Mouse (Mus musculus): ENCODE measurements around the gene Ube2j1. TPM values are rescaled to one million over a fixed set of nuclear protein-coding genes. Genes with fewer than 3 reads are reported as not detected.

Gene Ube2j1
- polyA plus RNA-seq, 1 experiment from 2014 or later: 78.3 TPM

DNA sequence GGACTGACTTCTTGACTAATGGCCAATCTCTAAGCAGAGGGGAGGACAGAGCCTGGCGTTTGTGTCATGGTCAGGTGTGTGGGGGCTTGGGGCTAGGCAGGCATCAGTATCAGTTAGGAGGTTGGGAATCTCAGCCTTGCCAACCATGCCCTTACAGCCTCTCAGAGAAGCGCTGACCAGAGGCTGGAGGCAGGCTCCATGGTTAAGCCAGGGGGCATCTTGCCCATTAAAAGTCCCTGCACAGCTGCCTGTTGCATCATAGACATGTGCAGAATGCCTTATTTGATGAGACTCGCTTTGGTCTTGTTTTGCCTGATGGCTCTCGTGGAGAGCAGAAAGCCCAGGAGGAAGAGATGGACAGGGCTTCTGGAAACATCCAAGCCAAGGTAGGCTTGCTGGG, 31.8 kb downstream of the Ube2j1 start, which contains the start of gene Gabrr2:
TSS of gene Gabrr2 (plus strand) at position 19 of the 400 bp plus-strand sequence.
- no peaks in the 10 kb centered on the region for H3K27me3 ChIP-seq (ENCODE audit: control insufficient read depth, insufficient read depth, low read length)
- H3K9ac ChIP-seq: no peak within 1 kb of the TSS
- H3K4me1 ChIP-seq (replicated peaks; ENCODE audit: control insufficient read depth, insufficient read depth, low read length): no peaks in the 10 kb centered on the region
- H3K36me3 ChIP-seq (replicated peaks; ENCODE audit: control insufficient read depth, insufficient read depth): no peaks in the 10 kb centered on the region
- 90% methylated on average over 4 of the region's 4 CpGs for WGBS
- DNase-seq (ENCODE audit: low spot score) (no peak), ATAC-seq (ENCODE audit: low FRiP score) (no peak)
- H3K9me3 ChIP-seq (ENCODE audit: control insufficient read depth, low read length): no peaks in the 10 kb centered on the region
- no peak within 1 kb of the TSS for H3K4me3 ChIP-seq (replicated peaks; ENCODE audit: low read length)
- no peak within 1 kb of the TSS for H3K4me2 ChIP-seq (replicated peaks)
- no peak within 1 kb of the TSS for H3K27ac ChIP-seq

DNA sequence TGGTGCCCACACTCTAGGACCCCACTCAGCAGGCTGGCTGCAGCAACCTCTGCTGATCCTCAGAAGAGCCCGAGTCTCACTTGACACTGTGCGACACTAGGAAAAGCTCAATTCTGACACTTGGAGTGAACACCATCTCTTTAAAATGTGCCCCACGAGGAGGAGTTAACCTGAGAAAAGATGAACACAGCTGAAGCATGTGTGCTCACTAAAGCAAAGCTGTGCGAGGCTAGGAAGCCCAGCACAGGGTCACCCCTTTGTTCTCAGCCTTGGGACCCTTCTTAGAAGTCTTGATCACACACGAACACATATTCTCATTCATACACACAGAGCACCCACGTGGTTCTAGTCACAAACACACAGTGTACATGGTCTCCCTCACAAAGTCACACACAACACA, 33.8 kb downstream of the Ube2j1 start:
- no peak overlapping the region for H3K9ac ChIP-seq
- no peak for ATAC-seq (ENCODE audit: low FRiP score)
- WGBS: 84% methylated on average over 6 of the region's 6 CpGs

DNA sequence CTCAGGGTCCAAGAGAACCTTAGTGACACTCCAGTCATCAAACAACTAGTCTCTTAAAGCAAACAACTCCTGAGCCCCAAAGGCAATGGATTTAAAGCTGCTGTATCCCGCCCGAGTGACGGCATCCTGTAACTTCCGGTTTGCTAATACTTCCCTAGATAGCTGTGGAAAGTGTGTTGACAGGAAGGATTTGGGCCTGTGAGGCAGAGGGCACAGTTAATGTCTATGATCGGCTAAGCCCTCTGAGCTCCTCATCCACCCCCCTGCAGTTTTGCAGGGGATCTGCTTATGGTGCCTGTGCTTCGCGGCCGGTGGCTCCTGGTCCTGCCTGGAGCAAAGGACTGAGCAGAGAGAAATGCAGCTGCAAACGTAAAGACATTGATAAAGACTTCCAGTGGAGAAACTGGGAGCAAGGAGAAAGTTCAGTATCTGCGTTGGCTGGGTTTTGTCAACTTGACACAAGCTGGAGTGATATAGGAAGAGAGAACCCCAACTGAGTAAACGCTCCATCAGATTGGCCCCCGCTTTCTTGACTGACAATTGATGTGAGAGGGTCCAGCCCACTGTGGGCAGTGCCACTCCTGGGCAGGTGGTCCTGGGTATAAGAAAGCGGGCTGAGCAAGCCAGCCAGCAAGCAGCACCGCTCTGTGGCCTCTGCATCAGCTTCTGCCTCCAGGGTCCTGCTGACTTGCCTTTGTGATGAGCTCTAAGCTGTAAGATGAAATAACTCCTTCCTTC, 35.2 kb downstream of the Ube2j1 start:
- ATAC-seq (ENCODE audit: low FRiP score): no peak
- H3K4me3 ChIP-seq (replicated peaks; ENCODE audit: low read length): no peak overlapping the region
- H3K36me3 ChIP-seq (replicated peaks; ENCODE audit: control insufficient read depth, insufficient read depth): no peaks in the 10 kb centered on the region
- H3K9me3 ChIP-seq (ENCODE audit: control insufficient read depth, low read length): no peaks in the 10 kb centered on the region
- no peak overlapping the region for H3K27ac ChIP-seq
- DNase-seq (ENCODE audit: low spot score): no peak
- H3K4me2 ChIP-seq (replicated peaks): no peak overlapping the region
- no peak overlapping the region for H3K9ac ChIP-seq
- no peaks in the 10 kb centered on the region for H3K27me3 ChIP-seq (ENCODE audit: control insufficient read depth, insufficient read depth, low read length)
- no peaks in the 10 kb centered on the region for H3K4me1 ChIP-seq (replicated peaks; ENCODE audit: control insufficient read depth, insufficient read depth, low read length)
- 76% methylated on average over 14 of the region's 14 CpGs for WGBS

More for the DNA sequence above, 33.8 kb downstream of the Ube2j1 start:
- Histone ChIP-seq H3K4me3 (replicated peaks; ENCODE audit: low read length) (no peak overlapping the region), H3K36me3 (replicated peaks; ENCODE audit: control insufficient read depth, insufficient read depth) (no peaks in the 10 kb centered on the region), H3K4me1 (replicated peaks; ENCODE audit: control insufficient read depth, insufficient read depth, low read length) (no peaks in the 10 kb centered on the region), H3K4me2 (replicated peaks) (no peak overlapping the region), H3K27me3 (ENCODE audit: control insufficient read depth, insufficient read depth, low read length) (no peaks in the 10 kb centered on the region), H3K9me3 (ENCODE audit: control insufficient read depth, low read length) (no peaks in the 10 kb centered on the region), H3K27ac (no peak overlapping the region)
- no peak for DNase-seq (ENCODE audit: low spot score)

DNA sequence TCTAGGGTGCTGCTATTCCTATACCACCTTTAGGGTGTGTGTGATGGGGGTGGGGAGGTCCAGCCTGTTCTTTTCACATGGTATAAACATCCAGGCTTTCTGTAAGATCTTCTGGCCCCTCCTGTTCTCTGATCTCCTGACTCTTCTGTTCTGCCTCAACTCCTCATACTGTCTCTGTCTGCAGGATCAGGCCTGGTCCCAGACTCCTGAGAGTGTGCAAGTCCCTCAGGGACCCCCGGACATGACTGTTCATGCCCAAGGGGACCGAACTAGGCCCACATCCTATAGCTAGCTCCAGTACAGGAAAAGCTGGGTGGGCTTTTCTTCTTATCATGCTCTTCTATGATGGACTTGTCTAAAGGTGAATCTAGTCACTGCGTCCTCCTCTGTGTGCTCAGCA, 36.1 kb downstream of the Ube2j1 start:
- 92% methylated on average over 3 of the region's 3 CpGs for WGBS
- Histone ChIP-seq H3K36me3 (replicated peaks; ENCODE audit: control insufficient read depth, insufficient read depth) (no peaks in the 10 kb centered on the region), H3K4me2 (replicated peaks) (no peak overlapping the region), H3K27ac (no peak overlapping the region), H3K9me3 (ENCODE audit: control insufficient read depth, low read length) (no peaks in the 10 kb centered on the region), H3K4me3 (replicated peaks; ENCODE audit: low read length) (no peak overlapping the region), H3K9ac (no peak overlapping the region), H3K4me1 (replicated peaks; ENCODE audit: control insufficient read depth, insufficient read depth, low read length) (no peaks in the 10 kb centered on the region), H3K27me3 (ENCODE audit: control insufficient read depth, insufficient read depth, low read length) (no peaks in the 10 kb centered on the region)
- DNase-seq (ENCODE audit: low spot score): no peak
- ATAC-seq (ENCODE audit: low FRiP score): no peak

DNA sequence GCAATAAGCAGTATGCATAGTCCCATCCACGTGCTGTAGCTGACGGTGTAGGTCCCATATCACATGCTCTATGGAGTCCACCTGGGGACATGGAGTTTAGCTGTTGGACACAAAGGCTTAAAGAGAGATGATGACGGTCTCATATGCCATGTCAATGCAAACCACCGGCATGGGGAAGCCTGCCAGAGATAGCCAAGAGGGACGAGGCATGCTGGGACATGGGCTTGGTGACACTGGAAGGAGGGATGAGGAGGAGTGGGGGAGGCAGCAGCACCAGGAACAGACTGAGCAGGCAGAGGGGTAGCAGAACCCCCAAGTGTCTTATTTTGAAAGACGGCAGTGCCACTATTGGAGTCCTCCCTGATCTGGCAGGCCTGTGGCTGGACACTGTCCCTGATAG, 36.6 kb downstream of the Ube2j1 start:
- no peak overlapping the region for H3K27ac ChIP-seq
- H3K4me3 ChIP-seq (replicated peaks; ENCODE audit: low read length): no peak overlapping the region
- 92% methylated on average over 6 of the region's 6 CpGs for WGBS
- no peak overlapping the region for H3K9ac ChIP-seq
- H3K9me3 ChIP-seq (ENCODE audit: control insufficient read depth, low read length): no peaks in the 10 kb centered on the region
- DNase-seq (ENCODE audit: low spot score) (no peak), ATAC-seq (ENCODE audit: low FRiP score) (no peak)
- H3K4me1 ChIP-seq (replicated peaks; ENCODE audit: control insufficient read depth, insufficient read depth, low read length): no peaks in the 10 kb centered on the region
- no peak overlapping the region for H3K4me2 ChIP-seq (replicated peaks)
- no peaks in the 10 kb centered on the region for H3K27me3 ChIP-seq (ENCODE audit: control insufficient read depth, insufficient read depth, low read length)
- no peaks in the 10 kb centered on the region for H3K36me3 ChIP-seq (replicated peaks; ENCODE audit: control insufficient read depth, insufficient read depth)

DNA sequence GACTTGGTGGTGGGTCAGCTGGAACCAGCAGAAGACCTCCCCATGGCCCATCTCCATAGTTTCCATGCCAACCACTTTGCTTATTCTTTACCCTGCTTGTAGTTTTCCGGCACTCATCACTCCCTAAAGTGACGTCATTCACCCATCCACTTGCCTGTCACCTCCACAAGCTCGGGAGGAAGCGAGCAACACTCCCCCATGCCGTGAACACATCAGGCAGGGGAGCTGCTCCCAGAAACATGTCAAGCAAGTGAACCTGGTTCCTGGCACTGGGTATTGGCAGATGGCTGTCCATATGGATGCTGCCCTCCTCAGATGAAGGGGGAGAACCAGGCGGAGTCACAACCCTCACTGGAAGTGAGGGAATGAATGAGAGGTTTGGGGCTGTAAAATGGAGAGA, 37.7 kb downstream of the Ube2j1 start:
- H3K4me2 ChIP-seq (replicated peaks): no peak overlapping the region
- no peaks in the 10 kb centered on the region for H3K27me3 ChIP-seq (ENCODE audit: control insufficient read depth, insufficient read depth, low read length)
- no peak overlapping the region for H3K27ac ChIP-seq
- no peaks in the 10 kb centered on the region for H3K4me1 ChIP-seq (replicated peaks; ENCODE audit: control insufficient read depth, insufficient read depth, low read length)
- no peak overlapping the region for H3K9ac ChIP-seq
- no peaks in the 10 kb centered on the region for H3K36me3 ChIP-seq (replicated peaks; ENCODE audit: control insufficient read depth, insufficient read depth)
- H3K9me3 ChIP-seq (ENCODE audit: control insufficient read depth, low read length): no peaks in the 10 kb centered on the region
- no peak for ATAC-seq (ENCODE audit: low FRiP score)
- DNase-seq (ENCODE audit: low spot score): no peak
- H3K4me3 ChIP-seq (replicated peaks; ENCODE audit: low read length): no peak overlapping the region
- 73% methylated on average over 6 of the region's 6 CpGs for WGBS

DNA sequence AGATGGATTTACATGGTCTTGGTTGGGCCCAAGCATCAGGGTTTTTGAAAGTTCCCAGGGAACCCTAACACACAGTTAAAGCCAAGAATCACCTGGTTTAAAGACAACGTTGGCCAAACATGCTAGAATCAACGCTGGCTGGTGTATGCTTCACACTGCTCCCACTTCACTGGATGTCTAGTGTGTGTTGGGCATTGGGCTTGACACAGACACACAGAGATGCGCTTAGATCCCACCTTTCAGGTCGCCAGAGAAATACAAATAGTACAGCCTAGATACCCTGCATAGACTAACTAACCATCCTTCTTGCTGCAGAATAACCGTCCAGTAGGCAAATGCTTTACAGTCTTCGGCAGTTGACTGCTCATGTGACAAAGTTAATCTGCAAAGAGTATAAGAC, 39.1 kb downstream of the Ube2j1 start:
- 93% methylated on average over 6 of the region's 6 CpGs for WGBS
- Histone ChIP-seq H3K27ac (no peak overlapping the region), H3K4me1 (replicated peaks; ENCODE audit: control insufficient read depth, insufficient read depth, low read length) (no peaks in the 10 kb centered on the region), H3K4me3 (replicated peaks; ENCODE audit: low read length) (no peak overlapping the region), H3K27me3 (ENCODE audit: control insufficient read depth, insufficient read depth, low read length) (no peaks in the 10 kb centered on the region), H3K9ac (no peak overlapping the region), H3K4me2 (replicated peaks) (no peak overlapping the region), H3K9me3 (ENCODE audit: control insufficient read depth, low read length) (no peaks in the 10 kb centered on the region), H3K36me3 (replicated peaks; ENCODE audit: control insufficient read depth, insufficient read depth) (no peaks in the 10 kb centered on the region)
- no peak for DNase-seq (ENCODE audit: low spot score)
- no peak for ATAC-seq (ENCODE audit: low FRiP score)

DNA sequence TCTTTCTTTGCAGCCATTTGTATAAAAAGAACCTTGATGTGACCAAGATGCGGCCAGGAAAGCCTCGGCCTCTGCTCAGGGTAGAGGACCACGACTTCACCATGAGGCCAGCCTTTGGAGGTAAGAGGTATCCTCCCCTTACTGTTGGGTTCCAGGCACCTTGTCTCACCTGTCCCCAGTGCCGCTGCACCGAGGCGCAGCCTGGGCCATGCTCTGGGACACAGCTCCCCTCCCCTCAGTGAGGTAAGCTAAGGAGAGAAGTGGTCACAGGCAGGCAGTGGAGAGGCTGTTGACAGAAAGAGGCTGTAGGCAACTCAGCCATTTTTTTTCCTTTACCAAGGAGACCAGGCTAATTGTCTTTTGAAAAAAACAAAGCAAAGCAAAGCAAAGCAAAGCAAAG, 40.1 kb downstream of the Ube2j1 start:
- ATAC-seq (ENCODE audit: low FRiP score) (no peak), DNase-seq (ENCODE audit: low spot score) (no peak)
- no peaks in the 10 kb centered on the region for H3K9me3 ChIP-seq (ENCODE audit: control insufficient read depth, low read length)
- WGBS: 95% methylated on average over 6 of the region's 6 CpGs
- no peak overlapping the region for H3K4me2 ChIP-seq (replicated peaks)
- H3K9ac ChIP-seq: no peak overlapping the region
- H3K4me1 ChIP-seq (replicated peaks; ENCODE audit: control insufficient read depth, insufficient read depth, low read length): no peaks in the 10 kb centered on the region
- H3K27me3 ChIP-seq (ENCODE audit: control insufficient read depth, insufficient read depth, low read length): no peaks in the 10 kb centered on the region
- H3K4me3 ChIP-seq (replicated peaks; ENCODE audit: low read length): no peak overlapping the region
- H3K36me3 ChIP-seq (replicated peaks; ENCODE audit: control insufficient read depth, insufficient read depth): no peaks in the 10 kb centered on the region
- H3K27ac ChIP-seq: no peak overlapping the region

DNA sequence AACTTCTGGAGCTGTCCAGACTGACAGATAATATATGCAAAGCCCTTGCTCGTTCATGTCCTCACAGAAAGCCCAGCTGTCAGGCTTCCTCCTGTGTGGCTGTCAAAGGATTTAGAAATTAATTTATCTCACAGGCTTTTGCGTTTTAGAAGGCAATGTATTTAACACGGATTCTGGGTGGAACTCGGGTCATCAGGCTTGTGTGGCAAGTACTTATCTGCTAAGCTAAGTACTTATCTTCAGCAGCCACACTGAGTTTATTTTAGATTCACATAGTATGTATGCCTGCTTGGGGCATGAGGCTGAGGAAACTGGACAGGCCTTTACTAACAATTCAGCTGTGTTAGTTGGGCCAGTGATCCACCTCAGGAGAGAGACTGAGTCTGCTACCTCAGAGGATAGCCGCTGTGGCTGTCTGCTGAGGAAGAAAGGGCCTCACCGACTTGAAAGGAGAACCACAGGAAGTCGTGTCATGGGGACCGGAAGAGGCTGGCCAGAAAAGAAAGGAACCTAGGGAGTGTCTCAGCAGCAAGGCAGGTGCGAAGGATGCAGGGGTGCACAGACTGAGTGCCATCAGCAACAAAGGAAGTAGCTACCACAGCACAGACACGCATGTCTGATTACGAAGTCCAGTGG, 41.4 kb downstream of the Ube2j1 start:
- ATAC-seq (ENCODE audit: low FRiP score): no peak
- no peaks in the 10 kb centered on the region for H3K9me3 ChIP-seq (ENCODE audit: control insufficient read depth, low read length)

More for the DNA sequence above, 41.4 kb downstream of the Ube2j1 start:
- Histone ChIP-seq H3K36me3 (replicated peaks; ENCODE audit: control insufficient read depth, insufficient read depth) (no peaks in the 10 kb centered on the region), H3K27me3 (ENCODE audit: control insufficient read depth, insufficient read depth, low read length) (no peaks in the 10 kb centered on the region), H3K27ac (no peak overlapping the region), H3K9ac (no peak overlapping the region), H3K4me2 (replicated peaks) (no peak overlapping the region), H3K4me3 (replicated peaks; ENCODE audit: low read length) (no peak overlapping the region), H3K4me1 (replicated peaks; ENCODE audit: control insufficient read depth, insufficient read depth, low read length) (no peaks in the 10 kb centered on the region)
- no peak for DNase-seq (ENCODE audit: low spot score)
- 45% methylated on average over 11 of the region's 11 CpGs for WGBS
